Mouse (Mus musculus) CH12.LX (cell line): ENCODE data around the gene Myo1d. TPM values are rescaled to one million over a fixed set of nuclear protein-coding genes. Genes with fewer than 3 reads are reported as not detected.

ENCODE experiments used
- DNase-seq: peaks from one replicate; pipeline ENCODE4 v3.0.0-alpha.2; 2013; ENCODE audit errors: extremely low read depth
- H3K27ac ChIP-seq: 2 replicates; pipeline ENCODE4 v1.5.1; 2012; ENCODE audit warnings: low read depth, mild to moderate bottlenecking, control low read depth, moderate library complexity; ENCODE audit not compliant: insufficient read depth
- H3K27me3 ChIP-seq: replicated peaks from 2 replicates; pipeline ENCODE3; 2012; ENCODE audit warnings: inconsistent platforms
- H3K36me3 ChIP-seq, 2 experiments: replicated peaks in 1 of 2; 2 replicates each; pipeline versions ENCODE3 to v1.6.1; 2012; ENCODE audit warnings: inconsistent platforms in 1 of 2, low read length in 1 of 2, mild to moderate bottlenecking in 1 of 2, mixed read lengths in 1 of 2, moderate library complexity in 1 of 2; ENCODE audit not compliant: control insufficient read depth in 1 of 2, insufficient read depth in 1 of 2
- H3K4me1 ChIP-seq, 2 experiments: 2 replicates each; pipeline ENCODE4 v1.6.1; 2012; ENCODE audit warnings: inconsistent platforms in 1 of 2, moderate library complexity in 1 of 2; ENCODE audit not compliant: insufficient read depth in 2 of 2, control insufficient read depth in 1 of 2
- H3K4me2 ChIP-seq: 2 replicates; pipeline ENCODE4 v1.6.1; 2012; ENCODE audit warnings: low read depth, mild to moderate bottlenecking, control low read depth; ENCODE audit not compliant: poor library complexity, insufficient read depth, severe bottlenecking
- H3K4me3 ChIP-seq, 3 experiments: fragments of 150-350 bp in 1 of 3; sonication (generic) in 1 of 3; replicated peaks in 1 of 3; 2 replicates each; pipeline versions ENCODE3 to v1.5.1; 2011 to 2012; ENCODE audit warnings: low read depth in 2 of 3, low read length in 2 of 3, mild to moderate bottlenecking in 2 of 3, moderate library complexity in 2 of 3, control low read depth in 1 of 3, improper control_type of control experiment in 1 of 3, inconsistent platforms in 1 of 3, mixed read lengths in 1 of 3; ENCODE audit not compliant: poor library complexity in 1 of 3
- H3K79me2 ChIP-seq: replicated peaks from 2 replicates; pipeline ENCODE4 v1.6.1; 2012; ENCODE audit warnings: mild to moderate bottlenecking, moderate library complexity; ENCODE audit not compliant: control insufficient read depth, poor library complexity, insufficient read depth, severe bottlenecking; ENCODE audit errors: extremely low read depth
- H3K9ac ChIP-seq: 2 replicates; pipeline ENCODE4 v1.6.1; 2012; ENCODE audit warnings: low read depth, mild to moderate bottlenecking, control low read depth, moderate library complexity; ENCODE audit not compliant: insufficient read depth
- H3K9me3 ChIP-seq: replicated peaks from 2 replicates; pipeline ENCODE3; 2012; ENCODE audit warnings: low read length, inconsistent platforms, mixed read lengths
- CHD1 ChIP-seq: IDR thresholded peaks from 2 replicates; pipeline ENCODE4 v1.6.1; 2012; ENCODE audit warnings: low read depth, low read length, improper control_type of control experiment, inconsistent platforms
- E2F4 ChIP-seq: IDR thresholded peaks from 2 replicates; pipeline ENCODE4 v1.6.1; 2011; ENCODE audit warnings: low read depth, low read length, improper control_type of control experiment; ENCODE audit not compliant: insufficient replicate concordance
- ELF1 ChIP-seq: IDR thresholded peaks from 2 replicates; pipeline ENCODE4 v1.6.1; 2014; ENCODE audit warnings: low read depth, mild to moderate bottlenecking, inconsistent platforms, low read length, improper control_type of control experiment
- ETS1 ChIP-seq: conservative IDR thresholded peaks from 2 replicates; pipeline ENCODE4 v1.6.1; 2012; ENCODE audit warnings: low read depth, mild to moderate bottlenecking, inconsistent platforms, low read length, improper control_type of control experiment, moderate library complexity
- HCFC1 ChIP-seq: IDR thresholded peaks from 2 replicates; pipeline ENCODE4 v1.6.1; 2012; ENCODE audit warnings: low read depth, mild to moderate bottlenecking, inconsistent platforms, low read length, improper control_type of control experiment
- IRF4 ChIP-seq: IDR thresholded peaks from 2 replicates; pipeline ENCODE4 v1.6.1; 2014; ENCODE audit warnings: low read depth, mild to moderate bottlenecking, inconsistent platforms, low read length, improper control_type of control experiment
- JUN ChIP-seq: IDR thresholded peaks from 2 replicates; pipeline ENCODE4 v1.6.1; 2011; ENCODE audit warnings: low read depth, mild to moderate bottlenecking, low read length, improper control_type of control experiment, moderate library complexity; ENCODE audit not compliant: insufficient read depth
- JUND ChIP-seq: conservative IDR thresholded peaks from 2 replicates; pipeline ENCODE4 v1.6.1; 2011; ENCODE audit warnings: low read depth, low read length, improper control_type of control experiment
- KAT2A ChIP-seq: IDR thresholded peaks from 2 replicates; pipeline ENCODE4 v1.6.1; 2012; ENCODE audit warnings: low read length, improper control_type of control experiment, inconsistent platforms; ENCODE audit not compliant: insufficient replicate concordance
- MAFK ChIP-seq: IDR thresholded peaks from 2 replicates; pipeline ENCODE4 v1.6.1; 2011; ENCODE audit warnings: low read length, improper control_type of control experiment; ENCODE audit not compliant: insufficient replicate concordance
- MEF2A ChIP-seq: IDR thresholded peaks from 2 replicates; pipeline ENCODE4 v1.6.1; 2014; ENCODE audit warnings: low read depth, mild to moderate bottlenecking, inconsistent platforms, low read length, improper control_type of control experiment, borderline replicate concordance
- MYC ChIP-seq: IDR thresholded peaks from 2 replicates; pipeline ENCODE4 v1.6.1; 2011; ENCODE audit warnings: low read depth, mild to moderate bottlenecking, improper control_type of control experiment, low read length
- NELFE ChIP-seq: IDR thresholded peaks from 2 replicates; pipeline ENCODE4 v1.6.1; 2011; ENCODE audit warnings: low read depth, low read length, improper control_type of control experiment
- NRF1 ChIP-seq: IDR thresholded peaks from 2 replicates; pipeline ENCODE4 v1.6.1; 2014; ENCODE audit warnings: low read depth, mild to moderate bottlenecking, inconsistent platforms, low read length, improper control_type of control experiment, moderate library complexity
- PAX5 ChIP-seq: IDR thresholded peaks from 2 replicates; pipeline ENCODE4 v1.6.1; 2012; ENCODE audit warnings: low read length, inconsistent platforms, mixed read lengths
- POLR2A ChIP-seq: IDR thresholded peaks from 2 replicates; pipeline ENCODE4 v1.6.1; 2011; ENCODE audit warnings: low read depth, mild to moderate bottlenecking, improper control_type of control experiment, low read length
- RCOR1 ChIP-seq: conservative IDR thresholded peaks from 2 replicates; pipeline ENCODE4 v1.6.1; 2012; ENCODE audit warnings: low read depth, mild to moderate bottlenecking, inconsistent platforms, low read length, improper control_type of control experiment
- SIN3A ChIP-seq: IDR thresholded peaks from 2 replicates; pipeline ENCODE4 v1.6.1; 2012; ENCODE audit warnings: low read length, improper control_type of control experiment, inconsistent platforms
- SMC3 ChIP-seq: IDR thresholded peaks from 2 replicates; pipeline ENCODE4 v1.6.1; 2011; ENCODE audit warnings: low read depth, low read length, improper control_type of control experiment
- TBP ChIP-seq: conservative IDR thresholded peaks from 2 replicates; pipeline ENCODE4 v1.6.1; 2011; ENCODE audit warnings: low read depth, low read length, improper control_type of control experiment
- UBTF ChIP-seq: IDR thresholded peaks from 2 replicates; pipeline ENCODE4 v1.6.1; 2012; ENCODE audit warnings: low read depth, mild to moderate bottlenecking, inconsistent platforms, low read length, improper control_type of control experiment, moderate library complexity
- USF1 ChIP-seq: IDR thresholded peaks from 2 replicates; pipeline ENCODE4 v1.6.1; 2014; ENCODE audit warnings: low read depth, mild to moderate bottlenecking, inconsistent platforms, low read length, improper control_type of control experiment
- USF2 ChIP-seq: conservative IDR thresholded peaks from 2 replicates; pipeline ENCODE4 v1.6.1; 2011; ENCODE audit warnings: low read depth, low read length, improper control_type of control experiment
- ZC3H11A ChIP-seq: IDR thresholded peaks from 2 replicates; pipeline ENCODE4 v1.6.1; 2012; ENCODE audit warnings: low read depth, mild to moderate bottlenecking, inconsistent platforms, low read length, improper control_type of control experiment
- ZKSCAN1 ChIP-seq: IDR thresholded peaks from 2 replicates; pipeline ENCODE4 v1.6.1; 2012; ENCODE audit warnings: low read depth, inconsistent platforms, low read length, improper control_type of control experiment, borderline replicate concordance
- ZNF384 ChIP-seq: IDR thresholded peaks from 2 replicates; pipeline ENCODE4 v1.6.1; 2012; ENCODE audit warnings: low read depth, low read length, improper control_type of control experiment, inconsistent platforms
- dilution Hi-C: fragments of 300-500 bp; cut with MboI; formaldehyde crosslinking; loops from 2 replicates; pipeline ENCODE4 v1.14.3; 2020; ENCODE audit warnings: low sequenced_read_pairs; ENCODE audit not compliant: extremely low pct_unique_long_range_greater_than_20kb, extremely low pct_ligation_motif_present
- in situ Hi-C: fragments of 300-500 bp; cut with MboI; formaldehyde crosslinking; loops from 3 replicates; pipeline ENCODE4 v1.14.3; 2019; ENCODE audit warnings: low sequenced_read_pairs, low pct_ligation_motif_present, low pct_unique_long_range_greater_than_20kb, mixed read lengths
- polyA plus RNA-seq: library from polyadenylated mRNA; unstranded; fragments of >175 nt; gene quantifications from 2 replicates; pipeline ENCODE4 v1.2.1, GENCODE M21; 2012; ENCODE audit warnings: low read depth; ENCODE audit not compliant: insufficient read length
- total RNA-seq, 2 experiments: library from RNA; depleted of rRNA; stranded (reverse); fragments of 300-350 nt in 1 of 2; fragments of >200 nt in 1 of 2; gene quantifications; 2 replicates each; pipeline ENCODE4 v1.2.3; 2012 to 2014

Gene Myo1d
- total and polyA plus RNA-seq, 3 experiments, result 2.2 to 5.6 (median 2.9) TPM

- H3K9me3 ChIP-seq, result no peaks in the 10 kb centered on the region
- dilution Hi-C loops, result no loop called here
- H3K9ac ChIP-seq, result no peak overlapping the region
- TF ChIP-seq ELF1, result no peak
- no peak for TF ChIP-seq HCFC1
- TF ChIP-seq USF1, result no peak
- no peak for TF ChIP-seq ZC3H11A
- TF ChIP-seq USF2, result no peak
- TF ChIP-seq KAT2A, result no peak
- TF ChIP-seq SMC3, result no peak
- no peak for TF ChIP-seq UBTF
- no peak for TF ChIP-seq MAFK
- no peak for TF ChIP-seq MEF2A
- TF ChIP-seq ETS1, result no peak
- no peak for TF ChIP-seq SIN3A
- TF ChIP-seq IRF4, result no peak
- no peak for TF ChIP-seq ZNF384
- TF ChIP-seq CHD1, result no peak
- no peak for TF ChIP-seq NELFE
- TF ChIP-seq JUN, result no peak
- TF ChIP-seq, all 38 proteins: peak for 0
- H3K79me2 ChIP-seq, result no peaks in the 10 kb centered on the region
- in situ Hi-C loops, result no loop called here
- H3K4me3 ChIP-seq, result no peak overlapping the region
- no peak overlapping the region for H3K27ac ChIP-seq
- peaks cover 0 to 8% of the 10 kb centered on the region in 2 experiments; a peak in 2 of 4 replicates for H3K4me1 ChIP-seq
- no peaks in the 10 kb centered on the region for H3K36me3 ChIP-seq
- H3K4me2 ChIP-seq, result no peak overlapping the region
- no peak for DNase-seq
- no peaks in the 10 kb centered on the region for H3K27me3 ChIP-seq
These were observed 13.6 kb upstream of the Myo1d start for GRCm38 (mm10) chr11:80793386-80793785.

- Histone ChIP-seq H3K27ac (no peak overlapping the region), H3K4me2 (no peak overlapping the region), H3K27me3 (no peaks in the 10 kb centered on the region), H3K79me2 (no peaks in the 10 kb centered on the region), H3K36me3 (no peaks in the 10 kb centered on the region), H3K9ac (no peak overlapping the region), H3K4me3 (no peak overlapping the region), H3K9me3 (no peaks in the 10 kb centered on the region), H3K4me1 (peaks cover 0 to 13% of the 10 kb centered on the region in 2 experiments; a peak in 2 of 4 replicates)
- in situ Hi-C loops, result no loop called here
- dilution Hi-C loops, result no loop called here
- no peak for TF ChIP-seq POLR2A
- no peak for TF ChIP-seq UBTF
- TF ChIP-seq ZC3H11A, result no peak
- no peak for TF ChIP-seq ZKSCAN1
- TF ChIP-seq ETS1, result no peak
- TF ChIP-seq SMC3, result no peak
- no peak for TF ChIP-seq USF1
- no peak for TF ChIP-seq PAX5
- TF ChIP-seq JUND, result no peak
- no peak for TF ChIP-seq IRF4
- TF ChIP-seq JUN, result no peak
- TF ChIP-seq RCOR1, result no peak
- no peak for TF ChIP-seq MYC
- no peak for TF ChIP-seq NELFE
- no peak for TF ChIP-seq TBP
- TF ChIP-seq NRF1, result no peak
- TF ChIP-seq E2F4, result no peak
- DNase-seq, result no peak
These were observed 12.0 kb upstream of the Myo1d start for GRCm38 (mm10) chr11:80791677-80792432.
